Mouse (Mus musculus) heart, embryonic 13.5 days (tissue): ENCODE data around the gene Tex14. TPM values are rescaled to one million over a fixed set of nuclear protein-coding genes. Genes with fewer than 3 reads are reported as not detected.

ENCODE experiments used
- ATAC-seq: fragments of 200-750 bp; cut with Nextera tagmentation; 2 replicates; pipeline ENCODE4 v1.8.0; 2017; ENCODE audit warnings: moderate TSS enrichment; ENCODE audit not compliant: insufficient number of reproducible peaks, low FRiP score, low TSS enrichment; ENCODE audit errors: extremely low read depth
- H3K27ac ChIP-seq: fragments of 300-500 bp; sonication (generic); replicated peaks from 2 replicates; pipeline ENCODE4 v1.5.1; 2015; ENCODE audit warnings: moderate library complexity, mild to moderate bottlenecking, inconsistent platforms
- H3K27me3 ChIP-seq: fragments of 300-500 bp; sonication (generic); replicated peaks from 2 replicates; pipeline ENCODE4 v1.6.1; 2015; ENCODE audit warnings: mild to moderate bottlenecking, inconsistent platforms
- H3K36me3 ChIP-seq: fragments of 300-500 bp; sonication (generic); 2 replicates; pipeline ENCODE4 v1.6.1; 2015; ENCODE audit warnings: mild to moderate bottlenecking, inconsistent platforms
- H3K4me1 ChIP-seq: fragments of 300-500 bp; sonication (generic); 2 replicates; pipeline ENCODE4 v1.6.1; 2015; ENCODE audit warnings: inconsistent platforms
- H3K4me2 ChIP-seq: fragments of 300-500 bp; sonication (generic); 2 replicates; pipeline ENCODE4 v1.6.1; 2015; ENCODE audit warnings: inconsistent platforms, mild to moderate bottlenecking, moderate library complexity
- H3K4me3 ChIP-seq: fragments of 300-500 bp; sonication (generic); 2 replicates; pipeline ENCODE4 v1.5.1; 2015; ENCODE audit warnings: moderate library complexity, mild to moderate bottlenecking, inconsistent platforms
- H3K9ac ChIP-seq: fragments of 300-500 bp; sonication (generic); 2 replicates; pipeline ENCODE4 v1.6.1; 2015; ENCODE audit warnings: inconsistent platforms, mild to moderate bottlenecking, moderate library complexity
- H3K9me3 ChIP-seq: fragments of 300-500 bp; sonication (generic); 2 replicates; pipeline ENCODE4 v1.6.1; 2016; ENCODE audit warnings: inconsistent platforms
- WGBS: fragments of 180-500 bp; shearing (Covaris S2); methylation state at CpG from one replicate; pipeline ENCODE4 v1.1.7; 2015; ENCODE audit warnings: mixed read lengths; 5-methylcytosine and 5-hydroxymethylcytosine counted together
- polyA plus RNA-seq: library from polyadenylated mRNA; unstranded; fragments of >200 nt; fragmentation: Nextera tagmentation; extraction: Ambion mirVana; gene quantifications from 2 replicates; pipeline ENCODE4 v1.2.1, GENCODE M21; 2015

Gene Tex14
- polyA plus RNA-seq, 1 experiment from 2014 or later: 0.28 TPM

DNA sequence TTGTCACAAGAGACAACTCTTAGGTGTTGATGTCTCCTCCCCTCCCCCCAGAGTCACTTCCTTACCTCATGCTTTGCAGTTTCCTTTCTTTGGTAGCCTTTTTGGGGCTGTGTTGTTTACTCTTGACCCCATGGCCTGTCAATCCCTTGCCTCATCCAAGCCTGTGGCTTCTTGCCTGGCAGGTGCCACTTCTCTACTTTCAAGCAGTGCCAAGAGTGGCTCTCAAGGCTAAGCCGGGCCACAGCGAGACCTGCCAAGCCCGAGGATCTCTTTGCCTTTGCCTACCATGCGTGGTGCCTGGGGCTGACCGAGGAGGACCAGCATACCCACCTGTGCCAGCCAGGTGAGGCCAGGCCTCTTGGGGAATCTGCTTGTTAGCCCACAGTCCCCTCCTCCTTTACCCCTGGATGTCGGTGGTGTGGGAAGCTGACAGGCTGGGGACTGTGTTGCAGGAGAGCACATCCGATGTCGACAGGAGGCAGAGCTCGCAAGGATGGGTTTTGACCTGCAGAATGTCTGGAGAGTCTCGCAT lies 195.5 kb downstream of the Tex14 start:
- Histone ChIP-seq H3K27me3 (no peaks in the 10 kb centered on the region), H3K9ac (no peak overlapping the region), H3K4me3 (no peak overlapping the region), H3K9me3 (no peaks in the 10 kb centered on the region), H3K36me3 (peaks cover 88% of the 10 kb centered on the region), H3K4me1 (peaks cover 15% of the 10 kb centered on the region), H3K4me2 (no peak overlapping the region), H3K27ac (no peak overlapping the region)
- no peak for ATAC-seq
- 89% methylated on average over 10 of the region's 10 CpGs for WGBS

DNA sequence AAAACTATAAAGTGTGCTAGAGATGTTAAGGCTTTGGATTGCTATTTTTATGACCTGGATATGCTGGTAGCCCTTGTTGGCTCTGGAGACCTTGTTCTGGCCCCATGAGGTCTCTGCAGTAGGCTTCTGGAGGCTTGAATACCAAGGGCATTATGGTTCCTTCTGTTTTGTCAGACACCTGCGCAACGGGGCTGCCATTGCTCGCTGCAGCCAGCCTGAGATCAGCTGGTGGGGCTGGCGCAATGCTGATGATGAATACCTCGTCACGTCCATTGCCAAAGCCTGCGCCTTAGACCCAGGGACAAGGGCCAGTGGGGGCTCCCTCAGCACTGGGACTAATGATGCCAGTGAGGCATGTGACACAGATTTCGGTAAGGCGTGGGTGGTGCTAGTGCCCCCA lies 197.4 kb downstream of the Tex14 start:
- H3K27me3 ChIP-seq: no peaks in the 10 kb centered on the region
- H3K4me2 ChIP-seq: no peak overlapping the region
- H3K36me3 ChIP-seq: peaks cover 100% of the 10 kb centered on the region
- no peak overlapping the region for H3K27ac ChIP-seq
- no peaks in the 10 kb centered on the region for H3K4me1 ChIP-seq
- H3K4me3 ChIP-seq: no peak overlapping the region
- WGBS: 94% methylated on average over 9 of the region's 9 CpGs
- no peaks in the 10 kb centered on the region for H3K9me3 ChIP-seq
- no peak for ATAC-seq
- no peak overlapping the region for H3K9ac ChIP-seq

DNA sequence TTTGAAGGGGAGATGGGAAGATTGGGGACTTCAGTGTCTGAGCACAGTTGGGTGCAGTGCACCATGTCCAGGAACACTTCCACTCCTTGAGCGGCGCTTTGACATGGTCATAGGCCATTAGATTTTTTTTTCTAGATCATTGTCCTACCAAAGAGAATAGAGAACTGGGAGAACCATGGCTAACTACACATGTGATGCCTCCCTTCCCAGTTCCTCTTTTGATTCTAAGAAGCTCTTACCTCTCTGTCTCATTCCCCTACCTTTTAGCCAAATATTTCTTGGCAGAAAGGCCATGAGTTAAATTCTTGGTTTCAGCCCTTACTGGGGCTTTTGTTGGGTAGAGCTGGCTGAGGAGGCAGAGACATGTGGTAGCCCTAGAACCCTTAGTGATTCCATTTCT lies 198.7 kb downstream of the Tex14 start:
- Histone ChIP-seq H3K27me3 (no peaks in the 10 kb centered on the region), H3K4me1 (no peaks in the 10 kb centered on the region), H3K4me2 (no peak overlapping the region), H3K9ac (no peak overlapping the region), H3K9me3 (no peaks in the 10 kb centered on the region), H3K27ac (no peak overlapping the region), H3K36me3 (peaks cover 100% of the 10 kb centered on the region), H3K4me3 (no peak overlapping the region)
- WGBS: 98% methylated on average over 2 of the region's 2 CpGs
- ATAC-seq: no peak

Other genes starting within 250 kb of the Tex14 start
- gene Ppm1e, start 46.0 kb upstream of the Tex14 start, polyA plus RNA-seq: 3.4 TPM in 2 replicates
- 9.7 and 9.9 TPM in 2 replicates for gene Rad51c, start 111 bp upstream of the Tex14 start, polyA plus RNA-seq
- not detected in 2 replicates for gene Gm11492, start 161.6 kb downstream of the Tex14 start, polyA plus RNA-seq
- gene Sept4, start 163.8 kb downstream of the Tex14 start, polyA plus RNA-seq: 15.3 and 18.5 TPM in 2 replicates
- gene Mtmr4, start 187.1 kb downstream of the Tex14 start, polyA plus RNA-seq: 14.1 and 14.7 TPM in 2 replicates
- gene Hsf5, start 212.1 kb downstream of the Tex14 start, polyA plus RNA-seq: 0.05 and 0.13 TPM in 2 replicates